Mouse (Mus musculus) forebrain, embryonic 14.5 days (tissue): ENCODE results near the gene Hs6st3. TPM values are rescaled to one million over a fixed set of nuclear protein-coding genes. Genes with fewer than 3 reads are reported as not detected.
"Not testable (repeated sequence)": the region's sequence is repeated elsewhere in the genome, so short reads cannot be mapped to it uniquely, and the experiment has no call there.

ENCODE experiments used
- ATAC-seq: fragments of 200-750 bp; cut with Nextera tagmentation; 2 replicates; pipeline ENCODE4 v1.8.0; 2017; ENCODE audit warnings: mild to moderate bottlenecking, moderate library complexity
- DNase-seq: peaks from one replicate; pipeline ENCODE4 v3.0.0-alpha.2; 2015; ENCODE audit warnings: low spot score
- H3K27ac ChIP-seq: fragments of 300-500 bp; sonication (generic); 2 replicates; pipeline ENCODE4 v1.5.1; 2014; ENCODE audit warnings: low read depth, mild to moderate bottlenecking, control low read depth, low read length, moderate library complexity
- H3K27me3 ChIP-seq: fragments of 300-500 bp; sonication (generic); replicated peaks from 2 replicates; pipeline ENCODE4 v1.6.1; 2014; ENCODE audit warnings: low read length, control low read depth, mixed read lengths; ENCODE audit not compliant: control insufficient read depth, insufficient read depth
- H3K36me3 ChIP-seq: fragments of 300-500 bp; sonication (generic); 2 replicates; pipeline ENCODE4 v1.6.1; 2014; ENCODE audit warnings: low read length, control low read depth; ENCODE audit not compliant: control insufficient read depth, insufficient read depth
- H3K4me1 ChIP-seq: fragments of 300-500 bp; sonication (generic); 2 replicates; pipeline ENCODE4 v1.6.1; 2014; ENCODE audit warnings: antibody characterized with exemption, low read length, control low read depth; ENCODE audit not compliant: control insufficient read depth, insufficient read depth
- H3K4me2 ChIP-seq: fragments of 300-500 bp; sonication (generic); 2 replicates; pipeline ENCODE4 v1.6.1; 2014; ENCODE audit warnings: mild to moderate bottlenecking, control low read depth, low read length
- H3K4me3 ChIP-seq: fragments of 300-500 bp; sonication (generic); 2 replicates; pipeline ENCODE4 v1.5.1; 2014; ENCODE audit warnings: low read depth, low read length, control low read depth
- H3K9ac ChIP-seq: fragments of 300-500 bp; sonication (generic); 2 replicates; pipeline ENCODE4 v1.6.1; 2014; ENCODE audit warnings: mild to moderate bottlenecking, low read length, control low read depth, moderate library complexity
- H3K9me3 ChIP-seq: fragments of 300-500 bp; sonication (generic); replicated peaks from 2 replicates; pipeline ENCODE4 v1.6.1; 2016; ENCODE audit warnings: low read length, control low read depth, mixed read lengths; ENCODE audit not compliant: control insufficient read depth
- WGBS: fragments of 180-500 bp; shearing (Covaris S2); extraction: QIAGEN DNeasy Blood & Tissue Kit; methylation state at CpG from one replicate; pipeline ENCODE4 v1.1.7; 2014; 5-methylcytosine and 5-hydroxymethylcytosine counted together
- polyA plus RNA-seq: library from polyadenylated mRNA; unstranded; fragments of >200 nt; fragmentation: Nextera tagmentation; extraction: Ambion mirVana; gene quantifications from 2 replicates; pipeline ENCODE4 v1.2.1, GENCODE M21; 2014

Hs6st3 gene
- polyA plus RNA-seq, 1 experiment from 2014 or later = 0.50 TPM

- not testable (repeated sequence) for ATAC-seq, H3K4me1 ChIP-seq, H3K4me2 ChIP-seq, H3K9me3 ChIP-seq, H3K9ac ChIP-seq, H3K4me3 ChIP-seq, H3K36me3 ChIP-seq, DNase-seq, H3K27ac ChIP-seq, H3K27me3 ChIP-seq
- whole genome bisulfite sequencing = 88% methylated on average over 1 of the region's 1 CpGs
Measured at GRCm38 (mm10) chr14:119587365-119587764, 449.2 kb downstream of the Hs6st3 start.

- Histone ChIP-seq H3K36me3 (no peaks in the 10 kb centered on the region), H3K4me2 (no peak overlapping the region), H3K9me3 (no peaks in the 10 kb centered on the region), H3K27ac (no peak overlapping the region), H3K27me3 (no peaks in the 10 kb centered on the region), H3K4me3 (no peak overlapping the region), H3K9ac (no peak overlapping the region), H3K4me1 (no peaks in the 10 kb centered on the region)
- 55% methylated on average over 14 of the region's 14 CpGs for WGBS
- no peak for DNase-seq
- ATAC-seq = no peak
Measured at GRCm38 (mm10) chr14:119604327-119604726, 466.2 kb downstream of the Hs6st3 start.

GRCm38 (mm10) chr14:119612793-119613192, 474.7 kb downstream of the Hs6st3 start:
- Histone ChIP-seq H3K4me1 (no peaks in the 10 kb centered on the region), H3K36me3 (no peaks in the 10 kb centered on the region), H3K9ac (no peak overlapping the region), H3K27ac (no peak overlapping the region), H3K9me3 (no peaks in the 10 kb centered on the region), H3K27me3 (no peaks in the 10 kb centered on the region), H3K4me3 (no peak overlapping the region), H3K4me2 (no peak overlapping the region)
- ATAC-seq (no peak), DNase-seq (no peak)
- 89% methylated on average over 2 of the region's 2 CpGs for WGBS

- 83% methylated on average over 1 of the region's 1 CpGs for WGBS
- H3K9ac ChIP-seq = no peak overlapping the region
- H3K27ac ChIP-seq = no peak overlapping the region
- H3K36me3 ChIP-seq = no peaks in the 10 kb centered on the region
- DNase-seq = no peak
- no peaks in the 10 kb centered on the region for H3K9me3 ChIP-seq
- no peaks in the 10 kb centered on the region for H3K4me1 ChIP-seq
- no peak for ATAC-seq
- no peaks in the 10 kb centered on the region for H3K27me3 ChIP-seq
- no peak overlapping the region for H3K4me3 ChIP-seq
- no peak overlapping the region for H3K4me2 ChIP-seq
Measured at GRCm38 (mm10) chr14:119629127-119629526, 491.0 kb downstream of the Hs6st3 start.

GRCm38 (mm10) chr14:119633090-119633489, 494.9 kb downstream of the Hs6st3 start:
- H3K9me3 ChIP-seq = no peaks in the 10 kb centered on the region
- H3K36me3 ChIP-seq = no peaks in the 10 kb centered on the region
- DNase-seq (no peak), ATAC-seq (no peak)
- H3K27me3 ChIP-seq = no peaks in the 10 kb centered on the region
- WGBS = 79% methylated on average over 3 of the region's 3 CpGs
- H3K9ac ChIP-seq = no peak overlapping the region
- H3K4me1 ChIP-seq = no peaks in the 10 kb centered on the region
- no peak overlapping the region for H3K4me3 ChIP-seq
- no peak overlapping the region for H3K4me2 ChIP-seq
- H3K27ac ChIP-seq = no peak overlapping the region

- ATAC-seq (no peak), DNase-seq (peak; percentile 20)
- Histone ChIP-seq H3K4me1 (no peaks in the 10 kb centered on the region), H3K36me3 (no peaks in the 10 kb centered on the region), H3K27ac (no peak overlapping the region), H3K9me3 (no peaks in the 10 kb centered on the region), H3K9ac (no peak overlapping the region), H3K27me3 (no peaks in the 10 kb centered on the region), H3K4me2 (no peak overlapping the region), H3K4me3 (no peak overlapping the region)
- 77% methylated on average over 3 of the region's 3 CpGs for WGBS
Measured at GRCm38 (mm10) chr14:119633626-119634025, 495.5 kb downstream of the Hs6st3 start.

GRCm38 (mm10) chr14:119642874-119643273, 504.7 kb downstream of the Hs6st3 start:
- H3K4me2 ChIP-seq = no peak overlapping the region
- no peak overlapping the region for H3K9ac ChIP-seq
- WGBS = 96% methylated on average over 1 of the region's 1 CpGs
- H3K36me3 ChIP-seq = no peaks in the 10 kb centered on the region
- H3K27ac ChIP-seq = no peak overlapping the region
- DNase-seq = no peak
- no peaks in the 10 kb centered on the region for H3K9me3 ChIP-seq
- ATAC-seq = no peak
- no peaks in the 10 kb centered on the region for H3K27me3 ChIP-seq
- H3K4me1 ChIP-seq = no peaks in the 10 kb centered on the region
- no peak overlapping the region for H3K4me3 ChIP-seq

GRCm38 (mm10) chr14:119643840-119644239, 505.7 kb downstream of the Hs6st3 start:
- Histone ChIP-seq H3K4me2 (no peak overlapping the region), H3K9ac (no peak overlapping the region), H3K27me3 (no peaks in the 10 kb centered on the region), H3K9me3 (no peaks in the 10 kb centered on the region), H3K4me1 (no peaks in the 10 kb centered on the region), H3K27ac (no peak overlapping the region), H3K4me3 (no peak overlapping the region), H3K36me3 (no peaks in the 10 kb centered on the region)
- DNase-seq (no peak), ATAC-seq (no peak)
- 95% methylated on average over 12 of the region's 12 CpGs for WGBS

- Histone ChIP-seq H3K4me3 (no peak overlapping the region), H3K9me3 (no peaks in the 10 kb centered on the region), H3K4me2 (no peak overlapping the region), H3K36me3 (no peaks in the 10 kb centered on the region), H3K27me3 (no peaks in the 10 kb centered on the region), H3K27ac (no peak overlapping the region), H3K4me1 (no peaks in the 10 kb centered on the region), H3K9ac (no peak overlapping the region)
- 90% methylated on average over 2 of the region's 2 CpGs for WGBS
- no peak for ATAC-seq
- DNase-seq = no peak
Measured at GRCm38 (mm10) chr14:119656936-119657335, 518.8 kb downstream of the Hs6st3 start.
